Mouse (Mus musculus): ENCODE measurements around the gene Grip1. TPM values are rescaled to one million over a fixed set of nuclear protein-coding genes. Genes with fewer than 3 reads are reported as not detected.

Gene Grip1
- polyA plus RNA-seq, 1 experiment from 2014 or later: 0.86 TPM

GRCm38 (mm10) chr10:119819102-119819681 is 365.6 kb downstream of the Grip1 start:
- H3K9ac ChIP-seq (replicated peaks): no peak overlapping the region
- no peak for ATAC-seq
- H3K4me1 ChIP-seq (ENCODE audit: insufficient read depth): no peaks in the 10 kb centered on the region
- TF ChIP-seq EP300 (IDR thresholded peaks at IDR 0.05; ENCODE audit: low read depth) (no peak), CTCF (IDR thresholded peaks at IDR 0.05; ENCODE audit: low read depth) (no peak)
- H3K4me2 ChIP-seq (ENCODE audit: low read depth, low read length): peak overlapping the region; percentile 11; the same call in 1 of the 2 replicates
- H3K4me3 ChIP-seq (ENCODE audit: low read depth, low read length): no peak overlapping the region
- no peak overlapping the region for H3K27ac ChIP-seq (ENCODE audit: low read depth)
- WGBS (ENCODE audit: insufficient replicate concordance): 42% methylated on average over 17 of the region's 17 CpGs
- H3K27me3 ChIP-seq (ENCODE audit: insufficient read depth, low read length): no peaks in the 10 kb centered on the region
- H3K36me3 ChIP-seq (replicated peaks; ENCODE audit: insufficient read depth, low read length): no peaks in the 10 kb centered on the region
- no peaks in the 10 kb centered on the region for H3K9me3 ChIP-seq (ENCODE audit: low read length)
- DNase-seq: no peak

- H3K27me3 ChIP-seq (ENCODE audit: insufficient read depth, low read length): no peaks in the 10 kb centered on the region
- no peaks in the 10 kb centered on the region for H3K36me3 ChIP-seq (replicated peaks; ENCODE audit: insufficient read depth, low read length)
- 66% methylated on average over 5 of the region's 5 CpGs for WGBS (ENCODE audit: insufficient replicate concordance)
- no peaks in the 10 kb centered on the region for H3K9me3 ChIP-seq (ENCODE audit: low read length)
- no peak for DNase-seq
- no peak overlapping the region for H3K4me3 ChIP-seq (ENCODE audit: low read depth, low read length)
- no peak for TF ChIP-seq EP300 (IDR thresholded peaks at IDR 0.05; ENCODE audit: low read depth)
- no peak overlapping the region for H3K9ac ChIP-seq (replicated peaks)
- ATAC-seq: no peak
- no peaks in the 10 kb centered on the region for H3K4me1 ChIP-seq (ENCODE audit: insufficient read depth)
- no peak overlapping the region for H3K27ac ChIP-seq (ENCODE audit: low read depth)
- H3K4me2 ChIP-seq (ENCODE audit: low read depth, low read length): peak overlapping the region; percentile 11; the same call in 1 of the 2 replicates
Measured at GRCm38 (mm10) chr10:119819740-119820139, 366.1 kb downstream of the Grip1 start.

- H3K4me3 ChIP-seq (ENCODE audit: low read depth, low read length): no peak overlapping the region
- no peaks in the 10 kb centered on the region for H3K4me1 ChIP-seq (ENCODE audit: insufficient read depth)
- no peak overlapping the region for H3K27ac ChIP-seq (ENCODE audit: low read depth)
- ATAC-seq: no peak
- H3K9ac ChIP-seq (replicated peaks): no peak overlapping the region
- H3K27me3 ChIP-seq (ENCODE audit: insufficient read depth, low read length): no peaks in the 10 kb centered on the region
- WGBS (ENCODE audit: insufficient replicate concordance): 73% methylated on average over 4 of the region's 4 CpGs
- DNase-seq: no peak
- no peaks in the 10 kb centered on the region for H3K9me3 ChIP-seq (ENCODE audit: low read length)
- no peak for TF ChIP-seq EP300 (IDR thresholded peaks at IDR 0.05; ENCODE audit: low read depth)
- TF ChIP-seq CTCF (IDR thresholded peaks at IDR 0.05; ENCODE audit: low read depth): no peak
- H3K4me2 ChIP-seq (ENCODE audit: low read depth, low read length): no peak overlapping the region
- no peaks in the 10 kb centered on the region for H3K36me3 ChIP-seq (replicated peaks; ENCODE audit: insufficient read depth, low read length)
Measured at GRCm38 (mm10) chr10:119820428-119820827, 366.8 kb downstream of the Grip1 start.

GRCm38 (mm10) chr10:119823691-119824090 is 370.1 kb downstream of the Grip1 start:
- TF ChIP-seq EP300 (IDR thresholded peaks at IDR 0.05; ENCODE audit: low read depth) (no peak), CTCF (IDR thresholded peaks at IDR 0.05; ENCODE audit: low read depth) (no peak)
- WGBS (ENCODE audit: insufficient replicate concordance): 66% methylated on average over 7 of the region's 7 CpGs
- DNase-seq: no peak

GRCm38 (mm10) chr10:119824521-119824920 is 370.9 kb downstream of the Grip1 start:
- Histone ChIP-seq H3K36me3 (replicated peaks; ENCODE audit: insufficient read depth, low read length) (no peaks in the 10 kb centered on the region), H3K4me2 (ENCODE audit: low read depth, low read length) (no peak overlapping the region), H3K9me3 (ENCODE audit: low read length) (no peaks in the 10 kb centered on the region), H3K27ac (ENCODE audit: low read depth) (no peak overlapping the region), H3K4me3 (ENCODE audit: low read depth, low read length) (no peak overlapping the region), H3K27me3 (ENCODE audit: insufficient read depth, low read length) (no peaks in the 10 kb centered on the region), H3K9ac (replicated peaks) (no peak overlapping the region), H3K4me1 (ENCODE audit: insufficient read depth) (no peaks in the 10 kb centered on the region)
- WGBS (ENCODE audit: insufficient replicate concordance): 55% methylated on average over 11 of the region's 11 CpGs
- no peak for ATAC-seq
- DNase-seq: no peak
- no peak for TF ChIP-seq EP300 (IDR thresholded peaks at IDR 0.05; ENCODE audit: low read depth)
- TF ChIP-seq CTCF (IDR thresholded peaks at IDR 0.05; ENCODE audit: low read depth): no peak

More at GRCm38 (mm10) chr10:119823691-119824090, 370.1 kb downstream of the Grip1 start:
- Histone ChIP-seq H3K27ac (ENCODE audit: low read depth) (no peak overlapping the region), H3K9ac (replicated peaks) (no peak overlapping the region), H3K27me3 (ENCODE audit: insufficient read depth, low read length) (no peaks in the 10 kb centered on the region), H3K9me3 (ENCODE audit: low read length) (no peaks in the 10 kb centered on the region), H3K4me3 (ENCODE audit: low read depth, low read length) (no peak overlapping the region), H3K36me3 (replicated peaks; ENCODE audit: insufficient read depth, low read length) (no peaks in the 10 kb centered on the region), H3K4me2 (ENCODE audit: low read depth, low read length) (no peak overlapping the region), H3K4me1 (ENCODE audit: insufficient read depth) (no peaks in the 10 kb centered on the region)
- ATAC-seq: no peak

- TF ChIP-seq CTCF (IDR thresholded peaks at IDR 0.05; ENCODE audit: low read depth) (no peak), EP300 (IDR thresholded peaks at IDR 0.05; ENCODE audit: low read depth) (no peak)
- H3K4me1 ChIP-seq (ENCODE audit: insufficient read depth): no peaks in the 10 kb centered on the region
- H3K9me3 ChIP-seq (ENCODE audit: low read length): no peaks in the 10 kb centered on the region
- H3K27me3 ChIP-seq (ENCODE audit: insufficient read depth, low read length): no peaks in the 10 kb centered on the region
- no peaks in the 10 kb centered on the region for H3K36me3 ChIP-seq (replicated peaks; ENCODE audit: insufficient read depth, low read length)
- H3K4me2 ChIP-seq (ENCODE audit: low read depth, low read length): no peak overlapping the region
- H3K4me3 ChIP-seq (ENCODE audit: low read depth, low read length): no peak overlapping the region
- DNase-seq (no peak), ATAC-seq (no peak)
- no peak overlapping the region for H3K27ac ChIP-seq (ENCODE audit: low read depth)
- 72% methylated on average over 6 of the region's 6 CpGs for WGBS (ENCODE audit: insufficient replicate concordance)
- no peak overlapping the region for H3K9ac ChIP-seq (replicated peaks)
Measured at GRCm38 (mm10) chr10:119830388-119830956, 376.8 kb downstream of the Grip1 start.

All from liver, postnatal 0 days (tissue).